Mouse (Mus musculus): ENCODE data around the gene Tmem33.

Gene Tmem33

DNA sequence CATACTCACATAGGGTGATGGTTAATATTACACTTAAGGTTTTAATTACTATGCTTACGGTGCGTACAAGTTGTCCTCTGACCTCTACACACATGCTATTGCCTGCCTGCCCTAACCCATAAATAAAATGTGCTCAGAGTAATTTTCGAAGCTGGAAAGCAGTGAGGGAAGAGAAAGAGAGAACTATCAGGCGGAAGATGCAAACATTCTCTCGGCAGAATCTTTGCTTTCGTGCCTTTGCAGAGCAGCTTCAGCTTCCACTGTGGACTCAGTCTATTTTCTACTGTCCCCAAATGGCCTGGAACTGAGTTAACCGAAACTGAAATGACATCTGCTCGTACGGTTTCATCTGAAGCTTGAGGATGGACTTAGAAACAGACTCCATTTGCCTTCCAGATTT lies 1.9 kb upstream of the Tmem33 start:
- DNase-seq (ENCODE audit: low read depth): no peak

GRCm38 (mm10) chr5:67260159-67260530 lies 220 bp upstream of the Tmem33 start:
- no peak for DNase-seq (ENCODE audit: low read depth)

DNA sequence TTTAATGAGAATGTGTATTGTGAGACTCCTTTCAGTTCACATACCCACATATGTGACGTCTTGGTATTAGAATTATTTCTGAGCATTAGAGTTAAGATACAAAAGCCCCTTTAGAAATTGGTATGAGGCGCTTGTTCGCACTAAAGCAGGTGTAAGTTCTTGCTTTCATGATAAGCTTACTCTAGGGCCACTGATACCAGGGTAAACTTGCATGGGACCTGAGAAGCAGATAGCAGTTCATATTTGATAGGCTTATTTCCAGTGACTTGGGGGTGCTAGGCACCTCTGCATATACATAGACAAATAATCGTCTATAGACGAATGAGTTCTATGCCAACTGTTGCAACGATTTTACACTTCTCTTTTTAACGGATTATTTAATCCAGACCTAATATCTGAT lies 2.6 kb downstream of the Tmem33 start:
- no peak for DNase-seq (ENCODE audit: low read depth)

DNA sequence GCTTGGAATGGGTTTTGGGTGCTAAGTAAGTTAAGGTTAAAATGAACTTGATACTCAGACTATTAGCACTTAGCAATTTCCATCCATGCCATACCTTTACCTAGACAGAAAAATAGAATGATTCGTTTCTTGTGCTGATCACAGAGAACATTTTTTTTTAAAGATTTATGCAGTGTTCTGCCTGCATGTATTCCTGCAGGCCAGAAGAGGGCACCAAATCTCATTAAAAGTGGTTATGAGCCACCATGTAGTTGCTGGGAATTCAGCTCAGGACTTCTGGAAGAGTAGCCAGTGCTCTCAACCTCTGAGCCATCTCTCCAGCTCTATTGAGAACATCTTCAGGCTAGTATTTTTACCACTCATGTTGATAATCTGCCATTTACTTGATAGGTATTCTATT lies 5.7 kb downstream of the Tmem33 start:
- peak; percentile 53 for DNase-seq (ENCODE audit: low read depth)

DNA sequence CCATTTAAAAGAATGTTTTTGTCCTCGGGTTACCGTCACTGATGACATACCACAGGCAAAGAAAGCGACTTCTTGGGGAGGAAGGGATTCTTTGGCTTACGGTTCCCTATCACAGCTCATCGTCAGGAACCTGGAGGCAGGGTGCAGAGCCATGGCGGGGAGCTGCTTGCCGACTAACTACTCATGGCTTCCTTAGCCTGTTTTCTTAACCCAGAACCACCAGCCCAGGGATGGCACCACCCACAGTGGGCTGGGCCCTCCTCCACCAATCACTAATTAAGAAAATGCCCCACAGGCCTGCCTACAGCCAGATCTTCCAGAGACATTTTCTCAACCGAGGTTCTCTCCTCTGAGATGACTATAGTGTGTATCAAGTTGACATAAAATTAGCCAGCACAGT lies 8.9 kb downstream of the Tmem33 start:
- DNase-seq (ENCODE audit: low read depth): no peak

DNA sequence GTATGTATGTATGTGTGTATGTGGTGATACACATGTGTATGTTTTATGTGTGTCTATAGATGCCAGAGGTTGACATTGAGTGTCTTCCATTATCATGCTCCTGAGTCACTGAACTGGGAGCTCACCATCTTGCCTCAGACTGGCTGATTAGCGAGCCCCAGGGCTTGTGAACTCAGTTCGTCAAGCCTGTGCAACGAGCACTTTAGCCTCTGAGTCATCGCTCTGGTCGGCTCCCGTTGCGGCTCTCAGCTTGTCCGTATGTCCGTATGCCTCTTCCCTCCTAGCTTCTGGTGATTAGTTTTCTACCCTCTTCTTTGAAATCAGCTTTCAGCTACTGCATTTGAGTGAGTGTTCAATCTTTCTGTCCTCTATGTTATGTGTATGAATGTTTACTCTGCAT lies 19.0 kb downstream of the Tmem33 start:
- peak; percentile 23 for DNase-seq (ENCODE audit: low read depth)

DNA sequence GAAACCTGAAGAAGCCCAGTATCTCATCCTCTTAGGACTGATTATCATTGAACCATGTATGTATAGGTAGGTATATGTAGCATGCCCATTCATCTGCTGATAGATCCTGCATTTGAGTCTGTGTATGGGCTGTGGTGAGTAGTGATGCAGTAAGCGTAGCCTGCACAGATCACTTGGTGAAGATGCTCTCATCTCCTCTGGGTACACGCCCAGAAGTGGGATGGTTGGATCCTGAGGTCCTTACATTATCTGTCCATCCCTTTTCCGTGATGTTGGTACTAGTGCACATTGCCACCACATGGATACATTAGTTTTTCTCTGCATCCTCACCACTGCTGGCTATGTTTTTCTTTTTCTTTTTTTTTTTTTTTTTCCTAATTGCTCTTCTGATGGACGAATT lies 19.5 kb downstream of the Tmem33 start:
- no peak for DNase-seq (ENCODE audit: low read depth)

- no peak for DNase-seq (ENCODE audit: low read depth)
These were observed 20.0 kb downstream of the Tmem33 start for GRCm38 (mm10) chr5:67280400-67280799.

GRCm38 (mm10) chr5:67295029-67295428 lies 34.7 kb downstream of the Tmem33 start:
- DNase-seq (ENCODE audit: low read depth): no peak

GRCm38 (mm10) chr5:67295682-67296081 lies 35.3 kb downstream of the Tmem33 start:
- DNase-seq (ENCODE audit: low read depth): no peak

GRCm38 (mm10) chr5:67296171-67296570 lies 35.8 kb downstream of the Tmem33 start:
- no peak for DNase-seq (ENCODE audit: low read depth)

DNA sequence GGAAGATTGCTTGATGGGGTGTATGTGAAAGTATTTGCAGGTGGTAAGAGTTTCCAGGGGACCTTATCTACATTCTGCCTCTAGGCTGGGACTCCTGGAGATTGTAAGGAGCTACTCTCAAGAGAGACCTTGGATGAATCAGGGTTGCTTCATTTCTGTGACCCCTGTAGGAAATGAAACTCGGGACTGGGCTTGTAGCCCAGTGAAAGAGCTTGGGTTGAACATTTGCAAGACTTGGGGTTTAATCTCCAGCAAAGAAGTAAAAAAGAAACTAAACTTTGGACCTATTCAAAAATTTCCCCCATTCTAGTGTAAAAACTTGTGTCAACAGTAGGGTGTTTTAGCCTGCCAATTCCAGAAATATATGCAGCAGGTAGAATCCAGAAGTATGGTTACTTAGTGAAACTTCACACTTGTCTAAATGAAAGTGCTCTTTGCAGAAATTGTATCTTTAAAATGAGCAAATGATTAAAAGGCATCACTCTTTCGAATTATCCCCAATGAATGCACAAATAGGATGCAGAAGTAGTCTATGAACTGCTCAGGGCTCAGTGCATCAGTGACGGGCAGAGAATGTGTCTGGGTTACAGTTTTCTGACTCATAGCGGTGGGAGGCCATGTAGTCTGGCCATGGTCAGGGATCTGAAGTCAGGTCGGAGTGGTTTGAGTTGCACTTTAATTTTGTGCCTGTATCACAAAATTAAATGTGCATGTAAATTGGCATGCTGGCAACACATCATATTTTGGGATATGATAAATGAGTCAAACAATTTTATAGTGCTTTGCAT lies 36.9 kb downstream of the Tmem33 start:
- no peak for DNase-seq (ENCODE audit: low read depth)

- DNase-seq (ENCODE audit: low read depth): no peak
These were observed 39.6 kb downstream of the Tmem33 start for GRCm38 (mm10) chr5:67299847-67300412.

DNA sequence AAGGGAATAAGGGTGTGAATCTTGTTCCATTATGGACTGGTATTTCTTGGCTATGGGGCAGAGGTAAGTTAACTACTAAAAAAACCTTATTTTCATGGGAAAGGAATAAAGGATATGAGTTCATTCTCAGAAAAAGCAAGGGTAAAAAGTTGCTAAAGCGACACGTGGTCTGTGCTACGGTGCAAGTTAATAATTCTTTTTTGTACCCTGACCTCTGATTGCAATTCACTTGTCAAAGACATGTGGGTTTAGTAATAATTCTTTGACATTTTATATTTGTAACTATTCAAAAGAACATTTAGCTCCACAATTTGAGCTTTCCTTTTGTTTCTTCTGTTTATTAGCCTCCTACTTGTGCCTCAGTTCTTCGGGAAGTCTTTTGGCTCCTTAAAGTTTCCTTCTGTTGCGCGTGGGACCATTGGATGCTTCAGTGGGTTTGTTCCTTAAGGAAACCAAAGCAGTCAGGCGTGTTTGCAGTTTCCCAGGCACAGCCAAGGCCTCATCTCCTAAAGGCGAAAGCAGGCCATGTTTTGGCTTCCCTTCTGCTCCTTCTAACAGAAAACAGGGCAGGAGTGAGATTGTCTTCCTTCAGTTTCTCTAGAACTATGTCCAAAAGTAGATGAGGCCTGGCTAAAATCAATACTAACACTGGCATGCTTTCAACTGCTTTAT lies 40.7 kb downstream of the Tmem33 start:
- DNase-seq (ENCODE audit: low read depth): no peak

DNA sequence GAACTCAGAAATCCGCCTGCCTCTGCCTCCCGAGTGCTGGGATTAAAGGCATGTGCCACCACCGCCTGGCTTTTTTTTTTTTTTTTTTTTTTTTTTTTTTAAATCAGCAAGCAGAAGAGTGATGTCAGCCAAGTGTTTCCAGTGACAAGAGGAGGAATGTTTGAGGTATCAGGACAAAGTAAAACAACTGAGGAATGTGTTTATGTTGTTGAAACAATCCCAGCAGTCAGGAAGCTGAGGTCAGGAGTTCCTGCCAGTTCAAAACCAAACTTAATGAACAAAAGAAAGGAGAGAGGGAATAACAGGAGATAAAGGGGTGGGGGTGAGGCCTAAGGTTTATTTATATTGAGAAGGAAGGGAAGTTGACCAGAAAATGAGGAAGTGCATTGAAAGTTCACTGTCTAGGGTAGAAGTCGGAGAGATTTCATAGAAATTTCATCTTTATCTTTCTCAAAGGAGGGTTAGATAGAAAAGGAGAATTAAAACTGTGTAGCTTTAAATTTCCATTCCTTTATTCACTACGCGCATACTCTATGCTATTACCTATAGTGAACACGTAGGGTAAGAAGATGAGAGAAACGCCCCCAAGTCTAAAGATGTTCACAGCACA lies 41.5 kb downstream of the Tmem33 start:
- peak; percentile 55 for DNase-seq (ENCODE audit: low read depth)

DNA sequence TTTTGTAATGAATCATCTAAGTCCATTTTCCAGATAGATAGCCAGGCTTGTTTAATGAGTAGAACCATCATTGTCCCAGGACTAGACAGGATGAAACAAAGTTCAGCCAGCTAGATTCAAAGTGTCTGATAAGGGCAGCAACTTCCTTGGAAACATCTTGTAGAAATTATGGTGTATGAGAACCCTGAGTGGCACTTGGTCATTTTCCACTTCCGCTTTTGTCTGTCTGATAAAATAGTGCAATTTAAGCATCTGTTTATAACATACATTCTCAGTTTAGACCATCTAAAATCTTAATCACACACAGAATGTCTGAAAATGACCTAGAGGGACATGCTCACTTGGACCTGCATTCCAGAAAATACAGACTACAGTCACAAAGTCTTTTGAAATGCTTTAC lies 43.5 kb downstream of the Tmem33 start:
- DNase-seq (ENCODE audit: low read depth): no peak

- DNase-seq (ENCODE audit: low read depth): peak; percentile 91
These were observed 46.5 kb downstream of the Tmem33 start, which contains the start of gene Slc30a9 for GRCm38 (mm10) chr5:67306698-67307521. Gene Slc30a9, plus strand, starts transcription at chr5:67306955.

- DNase-seq (ENCODE audit: low read depth): peak; percentile 19
These were observed 47.4 kb downstream of the Tmem33 start for GRCm38 (mm10) chr5:67307659-67308222.

GRCm38 (mm10) chr5:67311811-67312521 lies 51.6 kb downstream of the Tmem33 start:
- DNase-seq (ENCODE audit: low read depth): peak; percentile 34

DNA sequence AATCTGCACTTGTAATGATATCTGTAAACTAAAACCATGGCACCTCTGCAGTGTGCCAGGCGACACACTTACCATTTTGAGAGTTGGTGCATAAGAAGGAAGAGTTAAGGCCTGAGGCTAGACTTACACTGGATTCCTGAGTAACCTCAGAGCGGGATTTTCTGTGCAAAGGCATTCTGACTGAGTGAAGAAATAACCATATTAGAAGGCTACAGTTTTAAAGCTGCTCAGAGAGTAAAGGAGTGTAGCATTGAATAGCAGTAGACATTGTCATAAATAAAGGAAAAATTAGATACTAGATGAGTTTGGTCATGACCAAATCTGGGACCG lies 52.1 kb downstream of the Tmem33 start:
- DNase-seq (ENCODE audit: low read depth): no peak

- no peak for DNase-seq (ENCODE audit: low read depth)
These were observed 61.4 kb downstream of the Tmem33 start for GRCm38 (mm10) chr5:67321656-67322268.

Measured in 416B (cell line).